Comparison of ENCODE assay signal across 1 mouse cellular context in genomic region chrX:20662716-20663443, GRCm38 (mm10).
TF ChIP-seq lines count a peak whose summit lies in the region.

No protein-coding gene starts in this region.

TF ChIP-seq in CH12.LX, 34 proteins besides CTCF, POLR2A, EP300 and RAD21:
- TF ChIP-seq MAFK (IDR thresholded peaks at IDR 0.05; ENCODE audit: insufficient replicate concordance, low read length) (no peak), PAX5 (IDR thresholded peaks at IDR 0.05; ENCODE audit: low read length) (no peak), SMC3 (IDR thresholded peaks at IDR 0.05; ENCODE audit: low read depth, low read length) (peak; percentile 44), HCFC1 (IDR thresholded peaks at IDR 0.05; ENCODE audit: low read depth, low read length) (peak; percentile 31; the same call in 1 of the 2 replicates), ZC3H11A (IDR thresholded peaks at IDR 0.05; ENCODE audit: low read depth, low read length) (no peak), MAX (IDR thresholded peaks at IDR 0.05; ENCODE audit: low read length) (no peak), JUN (IDR thresholded peaks at IDR 0.05; ENCODE audit: insufficient read depth, low read depth, low read length) (no peak), SIN3A (IDR thresholded peaks at IDR 0.05; ENCODE audit: low read length) (peak; percentile 58), USF1 (IDR thresholded peaks at IDR 0.05; ENCODE audit: low read depth, low read length) (no peak), TBP (conservative IDR thresholded peaks at IDR 0.05; ENCODE audit: low read depth, low read length) (0 out of 2 replicates have a peak, but pooled peaks have one; percentile 35), ELF1 (IDR thresholded peaks at IDR 0.05; ENCODE audit: low read depth, low read length) (peak; percentile 83), CHD1 (IDR thresholded peaks at IDR 0.05; ENCODE audit: low read depth, low read length) (no peak), BHLHE40 (IDR thresholded peaks at IDR 0.05; ENCODE audit: low read depth, low read length) (no peak), MXI1 (IDR thresholded peaks at IDR 0.05; ENCODE audit: low read depth, low read length) (0 out of 2 replicates have a peak, but pooled peaks have one; percentile 13), POLR2AphosphoS2 (IDR thresholded peaks at IDR 0.05; ENCODE audit: low read depth, low read length) (peak; percentile 40; the same call in 1 of the 2 replicates), JUND (conservative IDR thresholded peaks at IDR 0.05; ENCODE audit: low read depth, low read length) (no peak), NELFE (IDR thresholded peaks at IDR 0.05; ENCODE audit: low read depth, low read length) (peak; percentile 65), MEF2A (IDR thresholded peaks at IDR 0.05; ENCODE audit: borderline replicate concordance, low read depth, low read length) (no peak), TCF12 (IDR thresholded peaks at IDR 0.05; ENCODE audit: low read depth, low read length) (0 out of 2 replicates have a peak, but pooled peaks have one; percentile 26)
